Mouse (Mus musculus): ENCODE results near the gene Mpl.

Mpl gene

DNA sequence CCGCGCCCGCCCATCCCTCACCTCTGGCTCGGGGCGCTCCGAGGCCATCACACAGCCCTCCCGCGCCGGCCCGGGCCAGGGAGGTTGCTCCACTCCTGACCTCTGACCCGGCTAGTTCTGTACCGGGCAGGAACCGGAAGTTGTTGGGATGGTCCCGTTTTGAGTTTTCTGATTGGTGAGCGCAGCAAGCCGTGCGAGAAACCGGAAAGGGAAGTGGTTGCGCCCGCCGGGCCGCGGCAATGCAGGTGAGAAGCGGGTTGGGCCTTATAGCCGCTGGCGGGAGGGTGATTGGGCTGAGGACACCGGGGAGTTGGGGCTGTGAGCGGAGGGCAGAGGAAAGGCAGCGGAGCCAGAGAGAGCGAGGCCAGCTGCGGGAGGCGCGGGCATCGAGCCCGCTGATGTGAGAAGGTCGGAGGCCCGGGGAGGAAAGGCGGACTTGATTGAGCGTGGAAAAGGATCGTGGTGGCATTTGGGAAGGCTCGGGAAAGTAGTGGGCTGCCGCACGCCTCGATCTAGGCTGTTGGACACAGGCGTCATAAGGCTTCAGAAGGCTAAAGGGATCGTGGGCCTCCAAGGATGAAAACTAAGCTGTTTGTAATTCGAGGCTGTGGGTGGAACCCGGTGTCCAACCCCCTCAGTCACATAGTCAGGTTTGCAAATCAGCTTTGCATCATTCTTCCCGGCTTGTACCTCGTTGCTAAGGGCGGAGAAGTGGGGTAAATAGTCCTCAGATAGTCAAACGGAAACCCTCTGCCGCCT is 48.0 kb downstream of the Mpl start, which contains the start of the genes Szt2 and Med8:
Gene Szt2, minus strand, starts transcription at position 132 of the 759 bp plus-strand sequence.
Gene Med8, plus strand, starts transcription at position 196 of the 759 bp plus-strand sequence.
- no peak for TF ChIP-seq GATA4 (IDR thresholded peaks at IDR 0.05; ENCODE audit: insufficient replicate concordance, low read length)

GRCm38 (mm10) chr4:118402701-118403100 is 54.6 kb downstream of the Mpl start:
- no peak for TF ChIP-seq GATA4 (IDR thresholded peaks at IDR 0.05; ENCODE audit: insufficient replicate concordance, low read length)

GRCm38 (mm10) chr4:118401918-118402317 is 55.4 kb downstream of the Mpl start:
- TF ChIP-seq GATA4 (IDR thresholded peaks at IDR 0.05; ENCODE audit: insufficient replicate concordance, low read length): no peak

DNA sequence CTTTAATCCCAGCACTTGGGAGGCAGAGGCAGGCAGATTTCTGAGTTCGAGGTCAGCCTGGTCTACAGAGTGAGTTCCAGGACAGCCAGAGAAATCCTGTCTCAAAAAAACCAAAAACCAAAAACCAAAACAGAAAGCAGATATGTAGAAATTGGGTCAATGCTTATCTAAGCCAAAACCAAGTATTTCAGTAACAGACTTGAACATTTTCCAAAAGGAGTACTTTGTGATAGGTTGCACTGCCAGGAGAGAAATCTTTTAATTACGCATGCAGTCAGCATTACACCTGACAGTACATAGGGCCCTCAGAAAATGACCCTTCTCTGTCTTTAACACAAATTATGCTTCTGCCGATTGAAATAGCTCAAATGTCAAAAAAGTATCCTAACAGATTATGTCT is 55.9 kb downstream of the Mpl start:
- 0 out of 2 replicates have a peak, but pooled peaks have one; percentile 12 for TF ChIP-seq GATA4 (IDR thresholded peaks at IDR 0.05; ENCODE audit: insufficient replicate concordance, low read length)

DNA sequence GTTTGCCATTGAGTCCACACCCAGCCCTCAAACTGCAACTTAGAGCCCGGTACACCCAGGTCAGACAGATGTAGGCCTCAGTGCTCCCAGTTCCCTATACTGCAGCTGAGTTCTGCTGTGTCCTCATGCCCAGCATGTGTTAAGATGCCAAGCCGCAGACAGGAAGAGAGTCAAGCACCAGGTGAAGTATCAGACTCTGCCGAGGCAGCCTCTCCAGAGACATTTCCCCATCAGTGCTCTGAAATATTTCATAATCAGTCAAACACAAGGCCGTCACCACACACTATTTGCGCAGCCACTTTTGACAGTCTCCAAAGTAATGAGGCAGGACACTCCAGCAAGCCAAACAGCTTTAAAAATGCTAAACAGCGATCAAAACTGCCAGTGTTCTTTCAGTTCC is 58.9 kb downstream of the Mpl start:
- no peak for TF ChIP-seq GATA4 (IDR thresholded peaks at IDR 0.05; ENCODE audit: insufficient replicate concordance, low read length)

- TF ChIP-seq GATA4 (IDR thresholded peaks at IDR 0.05; ENCODE audit: insufficient replicate concordance, low read length): no peak
Observed at GRCm38 (mm10) chr4:118396433-118396832, 60.9 kb downstream of the Mpl start.

GRCm38 (mm10) chr4:118395289-118395688 is 62.0 kb downstream of the Mpl start:
- no peak for TF ChIP-seq GATA4 (IDR thresholded peaks at IDR 0.05; ENCODE audit: insufficient replicate concordance, low read length)

GRCm38 (mm10) chr4:118394505-118394904 is 62.8 kb downstream of the Mpl start:
- TF ChIP-seq GATA4 (IDR thresholded peaks at IDR 0.05; ENCODE audit: insufficient replicate concordance, low read length): peak; percentile 52; the same call in 1 of the 2 replicates
